Mouse (Mus musculus): ENCODE measurements at regions not wholly inside any gene's neighbourhood (a gene's known extent, or its start where the extent isn't known, plus 50 kb on each side); places are given as distances from the start of the nearest gene placed in this dataset.
A peak's percentile ranks its signal among the peaks of the same experiment; 100 is the strongest.

GRCm38 (mm10) chr1:38739018-38739417 lies 74.3 kb upstream of the Aff3 start:
- DNase-seq, result no peak

- peak; percentile 42 for DNase-seq
Measured at GRCm38 (mm10) chr1:38735768-38736167, 71.0 kb upstream of the Aff3 start.

DNA sequence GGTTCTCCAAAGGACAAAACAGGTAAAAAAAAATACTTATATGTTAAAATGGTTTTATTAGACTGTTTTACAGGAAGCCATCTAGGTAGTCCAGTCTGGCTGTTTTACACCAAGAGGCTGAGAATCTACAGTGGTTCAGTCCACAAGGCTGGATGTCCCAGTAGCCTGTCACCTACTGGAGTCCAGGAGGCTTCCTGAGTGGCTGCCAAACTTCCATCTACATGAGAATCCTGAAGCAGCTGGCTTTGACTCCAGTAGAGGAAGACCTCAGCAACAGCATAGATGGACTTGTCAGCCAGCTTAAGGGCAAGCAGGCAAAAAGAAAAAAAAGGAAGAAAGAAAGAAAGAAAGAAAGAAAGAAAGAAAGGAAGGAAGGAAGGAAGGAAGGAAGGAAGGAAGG lies 68.4 kb upstream of the Aff3 start:
- DNase-seq, result no peak

DNA sequence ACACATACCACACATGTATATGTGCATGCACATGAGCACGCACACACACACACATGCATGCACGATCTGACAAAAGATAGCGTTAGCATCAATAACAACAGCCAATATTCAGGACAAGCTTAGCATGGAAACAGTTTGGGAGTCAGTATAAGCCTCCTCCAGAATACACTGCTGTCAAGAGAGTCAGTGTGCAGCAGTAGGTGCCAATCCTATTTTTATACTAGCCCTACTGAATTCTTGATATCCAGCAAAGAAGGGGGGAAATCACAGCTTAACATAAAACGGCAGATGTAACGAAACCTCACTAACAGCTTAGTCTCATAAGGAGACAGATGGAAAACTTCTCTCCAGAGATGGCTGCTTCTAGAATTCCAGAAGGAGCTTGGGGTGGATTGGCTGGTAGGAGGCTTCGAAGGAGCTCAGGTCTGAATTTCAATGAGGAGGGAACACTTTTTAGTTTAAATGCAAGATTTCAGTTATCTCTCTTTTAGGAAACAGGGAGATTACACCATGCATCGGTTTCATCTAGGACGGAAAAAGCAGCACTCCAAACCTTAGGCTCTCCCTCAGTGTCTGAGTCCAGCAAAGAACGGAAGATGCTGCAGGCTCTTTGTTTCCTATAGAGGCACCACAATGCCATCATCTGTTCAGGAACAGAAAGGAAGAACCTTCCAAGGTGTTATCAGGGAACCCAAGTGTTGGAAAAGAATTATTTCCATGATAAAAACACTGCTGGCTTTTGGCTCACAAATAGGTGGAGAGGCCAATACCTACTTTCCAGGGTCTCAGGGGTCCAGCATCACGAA lies 65.4 kb upstream of the Aff3 start:
- no peak for DNase-seq

DNA sequence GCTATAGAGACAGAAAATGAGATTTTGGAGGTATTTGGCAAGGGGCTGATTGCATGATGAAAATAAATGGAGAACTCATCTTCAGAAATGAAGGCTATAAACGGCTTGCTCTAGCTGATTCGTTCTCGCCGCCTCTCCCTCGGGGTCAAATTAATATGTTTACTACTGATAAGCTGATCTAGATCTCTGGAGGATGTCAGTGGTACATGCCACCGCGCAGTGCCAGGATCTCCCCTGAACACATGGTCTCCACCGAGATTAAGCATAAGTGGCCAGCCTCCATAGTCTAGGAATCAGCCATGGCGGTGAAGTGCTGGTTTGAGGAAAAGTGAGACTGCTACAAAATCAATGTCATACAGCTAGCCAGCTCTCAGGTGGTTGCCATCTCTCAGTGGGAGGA lies 61.0 kb upstream of the Aff3 start:
- no peak for DNase-seq

GRCm38 (mm10) chr1:38724631-38725030 lies 59.9 kb upstream of the Aff3 start:
- no peak for DNase-seq

DNA sequence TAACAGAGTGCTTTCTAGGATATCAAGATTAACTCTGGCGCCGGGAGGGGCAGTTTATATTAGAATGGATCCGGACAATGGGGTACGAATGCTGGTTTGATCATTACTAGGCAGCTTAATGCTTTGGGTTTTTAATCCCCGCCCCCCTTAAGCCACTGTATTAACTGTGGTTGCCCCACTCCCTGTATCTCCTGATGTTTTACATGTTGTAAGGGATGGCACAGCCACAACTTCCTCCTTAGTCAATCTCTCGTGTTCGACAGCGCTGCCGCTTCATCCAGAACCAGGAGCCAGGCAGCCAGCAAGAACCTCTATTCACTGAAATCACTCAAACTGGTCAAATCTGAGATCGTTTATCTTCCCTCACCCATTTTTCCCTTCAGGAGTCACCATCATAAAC lies 57.4 kb upstream of the Aff3 start:
- no peak for DNase-seq

GRCm38 (mm10) chr1:38720287-38720686 lies 55.5 kb upstream of the Aff3 start:
- DNase-seq, result peak; percentile 20

DNA sequence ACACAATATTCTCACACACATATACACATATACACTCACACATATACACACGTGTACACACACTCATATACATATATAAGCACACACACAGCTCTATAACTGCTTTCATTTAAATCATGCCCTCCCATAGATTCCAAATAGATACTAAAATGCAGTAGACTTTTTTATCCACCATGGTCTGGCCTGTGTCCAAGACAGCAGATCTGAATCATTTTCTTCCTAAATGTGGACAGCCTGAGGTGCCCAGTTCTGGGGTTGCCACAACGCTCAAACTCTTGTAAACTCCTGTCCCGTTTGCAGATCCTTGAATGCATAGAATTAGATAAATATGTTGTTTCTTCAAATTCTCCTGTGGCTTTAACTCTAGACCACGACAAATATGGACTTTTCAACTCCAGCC lies 50.9 kb upstream of the Aff3 start:
- DNase-seq, result no peak

Measured in adrenal gland, postnatal 10 days (tissue).